Mouse (Mus musculus): ENCODE measurements at regions not wholly inside any gene's neighbourhood (a gene's known extent, or its start where the extent isn't known, plus 50 kb on each side); places are given as distances from the start of the nearest gene placed in this dataset.

DNA sequence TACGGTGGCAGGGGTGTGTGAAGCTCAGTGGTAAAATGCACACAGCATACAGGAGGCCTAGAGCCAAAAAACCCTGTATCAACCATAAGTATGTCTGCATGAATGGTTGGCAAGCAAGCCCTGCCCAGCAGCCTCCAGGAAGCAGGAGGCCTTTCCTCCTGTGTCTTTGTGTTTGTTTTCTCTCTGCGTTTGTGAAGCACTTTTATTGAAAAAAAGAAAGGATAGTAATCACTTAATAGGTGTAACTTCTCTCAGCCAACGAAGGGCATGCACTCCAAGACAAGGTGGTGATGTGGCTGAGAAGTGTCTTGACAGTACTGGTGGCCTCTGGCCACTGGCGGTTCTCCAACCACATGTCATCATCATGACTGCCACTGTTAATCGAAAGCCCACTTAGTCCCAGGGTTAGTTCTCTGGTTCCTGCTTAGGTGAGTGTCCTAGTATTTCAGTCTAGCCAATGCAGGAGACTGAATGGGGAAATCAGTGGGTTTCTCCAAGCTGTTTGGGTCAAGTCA is 66.5 kb upstream of the Polg start:
- no peaks in the 10 kb centered on the region for H3K9me3 ChIP-seq (ENCODE audit: control insufficient read depth, low read length)
- ATAC-seq (ENCODE audit: low read depth): no peak
- no peak overlapping the region for H3K27ac ChIP-seq (ENCODE audit: low read length)
- WGBS: 48% methylated on average over 5 of the region's 5 CpGs
- no peak overlapping the region for H3K9ac ChIP-seq (ENCODE audit: low read length)
- H3K36me3 ChIP-seq (ENCODE audit: control insufficient read depth, insufficient read depth, low read length): no peaks in the 10 kb centered on the region
- peaks cover 85% of the 10 kb centered on the region for H3K27me3 ChIP-seq (ENCODE audit: control insufficient read depth, insufficient read depth, low read depth, low read length)
- no peak overlapping the region for H3K4me2 ChIP-seq (ENCODE audit: low read depth, low read length)
- no peak overlapping the region for H3K4me3 ChIP-seq (ENCODE audit: low read length)
- peaks cover 9% of the 10 kb centered on the region for H3K4me1 ChIP-seq (replicated peaks; ENCODE audit: control insufficient read depth, insufficient read depth, low read length)

GRCm38 (mm10) chr7:79531551-79532356 is 65.6 kb upstream of the Polg start:
- H3K4me2 ChIP-seq (ENCODE audit: low read depth, low read length): no peak overlapping the region
- no peaks in the 10 kb centered on the region for H3K9me3 ChIP-seq (ENCODE audit: control insufficient read depth, low read length)
- peaks cover 9% of the 10 kb centered on the region for H3K4me1 ChIP-seq (replicated peaks; ENCODE audit: control insufficient read depth, insufficient read depth, low read length)
- H3K27me3 ChIP-seq (ENCODE audit: control insufficient read depth, insufficient read depth, low read depth, low read length): peaks cover 82% of the 10 kb centered on the region
- no peak overlapping the region for H3K27ac ChIP-seq (ENCODE audit: low read length)
- no peak overlapping the region for H3K4me3 ChIP-seq (ENCODE audit: low read length)
- H3K36me3 ChIP-seq (ENCODE audit: control insufficient read depth, insufficient read depth, low read length): no peaks in the 10 kb centered on the region
- ATAC-seq (ENCODE audit: low read depth): no peak
- no peak overlapping the region for H3K9ac ChIP-seq (ENCODE audit: low read length)
- 15% methylated on average over 12 of the region's 12 CpGs for WGBS

DNA sequence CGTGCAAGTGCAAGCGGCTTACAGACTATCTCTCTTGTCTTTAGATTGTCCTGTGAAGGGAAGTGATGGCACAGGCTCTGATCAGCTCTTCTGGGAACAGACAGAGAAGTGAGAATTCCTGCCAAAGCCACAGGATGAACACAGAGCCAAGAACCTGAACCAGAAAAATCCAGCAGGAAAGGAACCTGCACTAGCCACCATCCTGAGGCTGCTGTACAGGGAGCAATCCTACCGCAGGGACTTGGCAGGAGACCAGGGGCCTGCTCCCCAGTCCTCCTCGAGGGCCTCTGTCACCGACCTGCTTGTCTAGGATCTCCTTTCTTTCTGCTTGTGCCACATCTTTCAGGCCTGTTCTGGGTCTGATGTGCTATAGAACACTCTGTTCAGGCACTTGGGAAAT is 65.0 kb upstream of the Polg start:
- H3K36me3 ChIP-seq (ENCODE audit: control insufficient read depth, insufficient read depth, low read length): no peaks in the 10 kb centered on the region
- no peak for ATAC-seq (ENCODE audit: low read depth)
- H3K9ac ChIP-seq (ENCODE audit: low read length): no peak overlapping the region
- H3K4me1 ChIP-seq (replicated peaks; ENCODE audit: control insufficient read depth, insufficient read depth, low read length): peaks cover 9% of the 10 kb centered on the region
- WGBS: 18% methylated on average over 5 of the region's 5 CpGs
- no peak overlapping the region for H3K27ac ChIP-seq (ENCODE audit: low read length)
- no peak overlapping the region for H3K4me3 ChIP-seq (ENCODE audit: low read length)
- H3K4me2 ChIP-seq (ENCODE audit: low read depth, low read length): no peak overlapping the region
- peaks cover 82% of the 10 kb centered on the region for H3K27me3 ChIP-seq (ENCODE audit: control insufficient read depth, insufficient read depth, low read depth, low read length)
- no peaks in the 10 kb centered on the region for H3K9me3 ChIP-seq (ENCODE audit: control insufficient read depth, low read length)

DNA sequence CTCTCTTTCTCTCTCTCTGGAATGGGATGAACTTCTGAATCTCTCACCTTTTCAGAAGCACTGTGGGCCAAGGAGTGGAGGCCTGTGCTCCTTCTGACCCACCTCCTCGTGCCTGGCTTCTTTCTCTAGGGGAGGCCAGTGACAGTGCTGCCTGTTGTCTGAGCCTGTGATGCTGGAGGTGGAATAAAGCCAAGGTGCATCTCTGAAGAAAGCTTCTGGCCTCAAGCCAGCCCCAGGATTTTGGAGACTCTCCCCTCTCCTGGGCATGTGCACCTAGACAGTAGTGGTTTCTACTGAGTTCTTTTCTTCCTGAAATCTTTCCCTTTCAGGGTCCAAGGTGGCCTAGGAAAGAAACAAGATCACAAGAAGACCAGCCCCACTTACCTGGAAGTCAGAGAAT is 63.3 kb upstream of the Polg start:
- Histone ChIP-seq H3K27me3 (ENCODE audit: control insufficient read depth, insufficient read depth, low read depth, low read length) (peaks cover 68% of the 10 kb centered on the region), H3K9me3 (ENCODE audit: control insufficient read depth, low read length) (no peaks in the 10 kb centered on the region), H3K36me3 (ENCODE audit: control insufficient read depth, insufficient read depth, low read length) (no peaks in the 10 kb centered on the region), H3K27ac (ENCODE audit: low read length) (no peak overlapping the region), H3K4me1 (replicated peaks; ENCODE audit: control insufficient read depth, insufficient read depth, low read length) (no peaks in the 10 kb centered on the region), H3K4me3 (ENCODE audit: low read length) (no peak overlapping the region), H3K9ac (ENCODE audit: low read length) (no peak overlapping the region), H3K4me2 (ENCODE audit: low read depth, low read length) (no peak overlapping the region)
- no peak for ATAC-seq (ENCODE audit: low read depth)
- WGBS: 9% methylated on average over 1 of the region's 1 CpGs

DNA sequence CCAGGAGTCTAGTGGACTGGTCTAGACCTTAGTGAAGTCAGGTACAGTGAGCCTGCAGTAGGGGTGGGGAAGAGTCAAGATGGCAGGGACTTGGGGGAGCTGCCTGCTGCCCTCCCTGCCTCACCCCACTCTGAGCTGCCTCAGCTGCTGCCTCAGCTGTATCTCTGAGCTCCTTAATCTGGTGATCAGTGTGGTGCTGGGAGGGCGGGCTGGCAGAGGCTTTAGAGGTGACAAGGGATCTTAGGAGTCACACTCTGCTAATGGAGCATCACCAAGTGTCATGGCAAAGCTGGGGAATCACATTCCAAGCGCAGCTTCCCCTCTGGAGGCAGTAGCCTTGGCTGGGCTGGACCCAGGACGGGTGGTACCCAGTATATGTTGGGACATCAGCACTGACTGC is 61.8 kb upstream of the Polg start:
- no peak for ATAC-seq (ENCODE audit: low read depth)
- no peaks in the 10 kb centered on the region for H3K4me1 ChIP-seq (replicated peaks; ENCODE audit: control insufficient read depth, insufficient read depth, low read length)
- H3K36me3 ChIP-seq (ENCODE audit: control insufficient read depth, insufficient read depth, low read length): no peaks in the 10 kb centered on the region
- H3K4me3 ChIP-seq (ENCODE audit: low read length): no peak overlapping the region
- 14% methylated on average over 3 of the region's 3 CpGs for WGBS
- H3K9ac ChIP-seq (ENCODE audit: low read length): no peak overlapping the region
- H3K27me3 ChIP-seq (ENCODE audit: control insufficient read depth, insufficient read depth, low read depth, low read length): peaks cover 54% of the 10 kb centered on the region
- H3K4me2 ChIP-seq (ENCODE audit: low read depth, low read length): no peak overlapping the region
- H3K27ac ChIP-seq (ENCODE audit: low read length): no peak overlapping the region
- no peaks in the 10 kb centered on the region for H3K9me3 ChIP-seq (ENCODE audit: control insufficient read depth, low read length)

- Histone ChIP-seq H3K9me3 (ENCODE audit: control insufficient read depth, low read length) (no peaks in the 10 kb centered on the region), H3K27ac (ENCODE audit: low read length) (no peak overlapping the region), H3K4me2 (ENCODE audit: low read depth, low read length) (no peak overlapping the region), H3K4me3 (ENCODE audit: low read length) (no peak overlapping the region), H3K36me3 (ENCODE audit: control insufficient read depth, insufficient read depth, low read length) (no peaks in the 10 kb centered on the region), H3K27me3 (ENCODE audit: control insufficient read depth, insufficient read depth, low read depth, low read length) (peaks cover 37% of the 10 kb centered on the region), H3K4me1 (replicated peaks; ENCODE audit: control insufficient read depth, insufficient read depth, low read length) (no peaks in the 10 kb centered on the region), H3K9ac (ENCODE audit: low read length) (no peak overlapping the region)
- 46% methylated on average over 14 of the region's 14 CpGs for WGBS
- ATAC-seq (ENCODE audit: low read depth): no peak
These were observed 59.8 kb upstream of the Polg start for GRCm38 (mm10) chr7:79525690-79526630.

DNA sequence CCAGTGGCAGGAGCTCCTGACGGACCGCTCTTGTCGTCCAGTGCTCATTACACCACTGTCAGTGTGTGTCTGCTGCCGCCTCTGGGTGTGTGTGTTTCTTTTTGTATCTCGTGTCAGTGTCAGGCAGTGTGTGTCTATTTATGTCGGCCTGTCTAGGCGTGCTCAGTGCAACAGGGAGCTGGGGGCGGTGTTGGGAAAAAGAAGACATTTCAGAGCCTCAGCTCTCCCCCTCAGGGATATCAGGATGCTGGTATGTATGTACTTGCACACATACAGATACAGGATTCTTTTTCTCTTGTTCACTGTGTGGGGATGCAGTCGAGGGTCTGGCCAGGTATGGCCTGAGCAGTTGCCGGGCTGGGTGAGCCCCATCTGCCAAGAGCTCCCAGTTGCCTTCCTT is 58.8 kb upstream of the Polg start:
- no peak overlapping the region for H3K9ac ChIP-seq (ENCODE audit: low read length)
- H3K4me1 ChIP-seq (replicated peaks; ENCODE audit: control insufficient read depth, insufficient read depth, low read length): peaks cover 5% of the 10 kb centered on the region; the same call in 1 of the 2 replicates
- no peaks in the 10 kb centered on the region for H3K36me3 ChIP-seq (ENCODE audit: control insufficient read depth, insufficient read depth, low read length)
- no peak overlapping the region for H3K27ac ChIP-seq (ENCODE audit: low read length)
- peaks cover 27% of the 10 kb centered on the region for H3K27me3 ChIP-seq (ENCODE audit: control insufficient read depth, insufficient read depth, low read depth, low read length)
- 55% methylated on average over 10 of the region's 10 CpGs for WGBS
- H3K4me2 ChIP-seq (ENCODE audit: low read depth, low read length): no peak overlapping the region
- H3K4me3 ChIP-seq (ENCODE audit: low read length): no peak overlapping the region
- H3K9me3 ChIP-seq (ENCODE audit: control insufficient read depth, low read length): no peaks in the 10 kb centered on the region
- no peak for ATAC-seq (ENCODE audit: low read depth)

GRCm38 (mm10) chr7:79523696-79524095 is 57.5 kb upstream of the Polg start:
- WGBS: 62% methylated on average over 4 of the region's 4 CpGs
- ATAC-seq (ENCODE audit: low read depth): no peak

DNA sequence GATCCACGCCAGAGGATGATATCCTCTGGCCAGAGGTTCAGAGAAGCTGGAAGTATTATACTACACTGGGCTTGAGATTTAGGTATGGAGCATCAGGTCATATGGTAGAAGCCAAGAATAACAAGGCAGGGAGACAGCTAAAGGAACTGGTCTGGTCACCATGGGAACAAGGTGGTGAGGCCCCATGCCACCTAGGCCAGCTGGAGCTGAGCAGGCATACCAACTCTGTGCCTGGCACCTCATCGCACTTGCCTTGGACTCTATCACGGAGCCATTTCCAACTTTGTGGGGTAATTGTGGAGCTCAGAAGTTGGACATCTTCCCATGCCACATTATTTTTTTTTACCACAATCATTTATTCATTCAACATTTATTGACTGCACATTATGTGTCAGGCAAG is 55.9 kb upstream of the Polg start:
- peaks cover 32% of the 10 kb centered on the region for H3K27me3 ChIP-seq (ENCODE audit: control insufficient read depth, insufficient read depth, low read depth, low read length)
- 84% methylated on average over 3 of the region's 3 CpGs for WGBS

More at GRCm38 (mm10) chr7:79523696-79524095, 57.5 kb upstream of the Polg start:
- Histone ChIP-seq H3K4me3 (ENCODE audit: low read length) (no peak overlapping the region), H3K4me1 (replicated peaks; ENCODE audit: control insufficient read depth, insufficient read depth, low read length) (peaks cover 5% of the 10 kb centered on the region; the same call in 1 of the 2 replicates), H3K27ac (ENCODE audit: low read length) (no peak overlapping the region), H3K9ac (ENCODE audit: low read length) (no peak overlapping the region), H3K27me3 (ENCODE audit: control insufficient read depth, insufficient read depth, low read depth, low read length) (peaks cover 28% of the 10 kb centered on the region), H3K4me2 (ENCODE audit: low read depth, low read length) (no peak overlapping the region), H3K36me3 (ENCODE audit: control insufficient read depth, insufficient read depth, low read length) (no peaks in the 10 kb centered on the region), H3K9me3 (ENCODE audit: control insufficient read depth, low read length) (no peaks in the 10 kb centered on the region)

More for the DNA sequence above, 55.9 kb upstream of the Polg start:
- Histone ChIP-seq H3K9me3 (ENCODE audit: control insufficient read depth, low read length) (no peaks in the 10 kb centered on the region), H3K4me3 (ENCODE audit: low read length) (no peak overlapping the region), H3K4me2 (ENCODE audit: low read depth, low read length) (no peak overlapping the region), H3K27ac (ENCODE audit: low read length) (no peak overlapping the region), H3K36me3 (ENCODE audit: control insufficient read depth, insufficient read depth, low read length) (no peaks in the 10 kb centered on the region), H3K9ac (ENCODE audit: low read length) (no peak overlapping the region), H3K4me1 (replicated peaks; ENCODE audit: control insufficient read depth, insufficient read depth, low read length) (peaks cover 5% of the 10 kb centered on the region; the same call in 1 of the 2 replicates)
- ATAC-seq (ENCODE audit: low read depth): no peak
